Mouse (Mus musculus) limb, embryonic 14.5 days (tissue): ENCODE measurements around the gene Slc16a7. TPM values are rescaled to one million over a fixed set of nuclear protein-coding genes. Genes with fewer than 3 reads are reported as not detected.

Experiments used
- ATAC-seq: fragments of 200-750 bp; cut with Nextera tagmentation; 2 replicates; pipeline ENCODE4 v1.8.0; 2017; ENCODE audit warnings: low read depth, moderate number of reproducible peaks, moderate TSS enrichment; ENCODE audit not compliant: low FRiP score
- DNase-seq: peaks from one replicate; pipeline ENCODE4 v3.0.0-alpha.2; 2015; ENCODE audit warnings: low spot score
- H3K27ac ChIP-seq: fragments of 300-500 bp; sonication (generic); replicated peaks from 2 replicates; pipeline ENCODE4 v1.5.1; 2014; ENCODE audit warnings: low read depth, mild to moderate bottlenecking, low read length, moderate library complexity, mixed read lengths
- H3K27me3 ChIP-seq: fragments of 300-500 bp; sonication (generic); 2 replicates; pipeline ENCODE4 v1.6.1; 2014; ENCODE audit warnings: low read length, mixed read lengths; ENCODE audit not compliant: control insufficient read depth, insufficient read depth
- H3K36me3 ChIP-seq: fragments of 300-500 bp; sonication (generic); 2 replicates; pipeline ENCODE4 v1.6.1; 2014; ENCODE audit warnings: mild to moderate bottlenecking, low read length, moderate library complexity, mixed read lengths; ENCODE audit not compliant: control insufficient read depth, insufficient read depth
- H3K4me1 ChIP-seq: fragments of 300-500 bp; sonication (generic); 2 replicates; pipeline ENCODE4 v1.6.1; 2014; ENCODE audit warnings: antibody characterized with exemption, low read length, mixed read lengths; ENCODE audit not compliant: control insufficient read depth, insufficient read depth
- H3K4me2 ChIP-seq: fragments of 300-500 bp; sonication (generic); replicated peaks from 2 replicates; pipeline ENCODE4 v1.6.1; 2014; ENCODE audit warnings: low read depth, mild to moderate bottlenecking, low read length, moderate library complexity; ENCODE audit not compliant: severe bottlenecking
- H3K4me3 ChIP-seq: fragments of 300-500 bp; sonication (generic); replicated peaks from 2 replicates; pipeline ENCODE4 v1.5.1; 2014; ENCODE audit warnings: low read length
- H3K9ac ChIP-seq: fragments of 300-500 bp; sonication (generic); 2 replicates; pipeline ENCODE4 v1.6.1; 2014; ENCODE audit warnings: mild to moderate bottlenecking, low read depth, low read length, moderate library complexity; ENCODE audit not compliant: severe bottlenecking
- H3K9me3 ChIP-seq: fragments of 300-500 bp; sonication (generic); 2 replicates; pipeline ENCODE4 v1.6.1; 2016; ENCODE audit warnings: low read length; ENCODE audit not compliant: control insufficient read depth
- POLR2A ChIP-seq: fragments of 200-500 bp; IDR thresholded peaks from 2 replicates; pipeline ENCODE4 v1.8.0; 2012; ENCODE audit warnings: inconsistent platforms, mild to moderate bottlenecking, moderate library complexity, borderline replicate concordance; ENCODE audit not compliant: insufficient read depth, insufficient read length; ENCODE audit errors: extremely low read depth
- WGBS: fragments of 180-500 bp; shearing (Covaris S2); extraction: QIAGEN DNeasy Blood & Tissue Kit; methylation state at CpG from one replicate; pipeline ENCODE4 v1.1.7; 2014; 5-methylcytosine and 5-hydroxymethylcytosine counted together
- polyA plus RNA-seq, 2 experiments: library from polyadenylated mRNA; depleted of rRNA in 1 of 2; stranded (reverse) in 1 of 2; unstranded in 1 of 2; fragments of >200 nt; fragmentation: Nextera tagmentation in 1 of 2; extraction: Ambion mirVana in 1 of 2; gene quantifications; 2 replicates each; pipeline versions ENCODE4 v1.2.1 to v1.2.3; 2012 to 2014

The Slc16a7 gene
- polyA plus RNA-seq, 2 experiments = 5.1 to 5.3 TPM

- Histone ChIP-seq H3K27me3 (no peaks in the 10 kb centered on the region), H3K36me3 (no peaks in the 10 kb centered on the region), H3K4me3 (no peak overlapping the region), H3K9ac (no peak overlapping the region), H3K4me1 (no peaks in the 10 kb centered on the region), H3K4me2 (no peak overlapping the region), H3K27ac (no peak overlapping the region; the same call in 1 of the 2 replicates), H3K9me3 (no peaks in the 10 kb centered on the region)
- WGBS = 16% methylated on average over 5 of the region's 5 CpGs
- DNase-seq (no peak), ATAC-seq (no peak)
- TF ChIP-seq POLR2A = no peak
Measured at GRCm38 (mm10) chr10:125184146-125184545, 205.1 kb downstream of the Slc16a7 start.

GRCm38 (mm10) chr10:125182545-125182944 lies 206.7 kb downstream of the Slc16a7 start:
- H3K4me3 ChIP-seq = no peak overlapping the region
- H3K4me2 ChIP-seq = no peak overlapping the region
- H3K9ac ChIP-seq = no peak overlapping the region
- no peak overlapping the region for H3K27ac ChIP-seq
- no peaks in the 10 kb centered on the region for H3K9me3 ChIP-seq
- H3K36me3 ChIP-seq = no peaks in the 10 kb centered on the region
- no peak for TF ChIP-seq POLR2A
- DNase-seq = no peak
- no peak for ATAC-seq
- H3K27me3 ChIP-seq = no peaks in the 10 kb centered on the region
- H3K4me1 ChIP-seq = no peaks in the 10 kb centered on the region
- WGBS = 92% methylated on average over 3 of the region's 3 CpGs

GRCm38 (mm10) chr10:125177782-125178181 lies 211.5 kb downstream of the Slc16a7 start:
- no peak for TF ChIP-seq POLR2A
- no peaks in the 10 kb centered on the region for H3K4me1 ChIP-seq
- no peaks in the 10 kb centered on the region for H3K9me3 ChIP-seq
- H3K27ac ChIP-seq = no peak overlapping the region
- no peaks in the 10 kb centered on the region for H3K36me3 ChIP-seq
- H3K4me2 ChIP-seq = no peak overlapping the region
- no peak overlapping the region for H3K4me3 ChIP-seq
- WGBS = 76% methylated on average over 2 of the region's 2 CpGs
- ATAC-seq = no peak
- no peak for DNase-seq
- H3K27me3 ChIP-seq = no peaks in the 10 kb centered on the region
- H3K9ac ChIP-seq = no peak overlapping the region

- WGBS = 64% methylated on average over 5 of the region's 5 CpGs
- no peak for TF ChIP-seq POLR2A
- ATAC-seq = no peak
Measured at GRCm38 (mm10) chr10:125175013-125175650, 214.1 kb downstream of the Slc16a7 start.

GRCm38 (mm10) chr10:125171625-125172024 lies 217.6 kb downstream of the Slc16a7 start:
- Histone ChIP-seq H3K4me1 (no peaks in the 10 kb centered on the region), H3K27me3 (no peaks in the 10 kb centered on the region), H3K9me3 (no peaks in the 10 kb centered on the region), H3K27ac (no peak overlapping the region), H3K4me2 (no peak overlapping the region), H3K36me3 (no peaks in the 10 kb centered on the region), H3K9ac (no peak overlapping the region), H3K4me3 (no peak overlapping the region)
- 85% methylated on average over 10 of the region's 10 CpGs for WGBS
- ATAC-seq (no peak), DNase-seq (no peak)
- no peak for TF ChIP-seq POLR2A

More at GRCm38 (mm10) chr10:125175013-125175650, 214.1 kb downstream of the Slc16a7 start:
- no peak overlapping the region for H3K9ac ChIP-seq
- no peak overlapping the region for H3K4me2 ChIP-seq
- H3K9me3 ChIP-seq = no peaks in the 10 kb centered on the region
- H3K4me3 ChIP-seq = no peak overlapping the region
- DNase-seq = no peak
- H3K27ac ChIP-seq = no peak overlapping the region
- no peaks in the 10 kb centered on the region for H3K36me3 ChIP-seq
- no peaks in the 10 kb centered on the region for H3K4me1 ChIP-seq
- H3K27me3 ChIP-seq = no peaks in the 10 kb centered on the region
